Mouse (Mus musculus) hematopoietic stem cell, adult 5-6 weeks (primary cell): ENCODE results near the gene Timp4. TPM values are rescaled to one million over a fixed set of nuclear protein-coding genes. Genes with fewer than 3 reads are reported as not detected.

ENCODE experiments used
- ATAC-seq, 2 experiments: fragments of 125-278 bp in 1 of 2; replicated peaks in 1 of 2; 2 replicates each; pipeline ENCODE4 v1.8.0; 2016 to 2017; ENCODE audit warnings: inconsistent platforms in 2 of 2, mild to moderate bottlenecking in 2 of 2, moderate number of reproducible peaks in 2 of 2, low read depth in 1 of 2, moderate TSS enrichment in 1 of 2; ENCODE audit not compliant: low FRiP score in 2 of 2, poor library complexity in 2 of 2, severe bottlenecking in 2 of 2, insufficient read depth in 1 of 2, low TSS enrichment in 1 of 2
- total RNA-seq: library from RNA; stranded (forward); fragments of 172-1452, 232-1000 nt; gene quantifications from 2 replicates; pipeline ENCODE4 v1.2.3, GENCODE M21; 2017

The Timp4 gene
- total RNA-seq, 1 experiment from 2014 or later: not detected

DNA sequence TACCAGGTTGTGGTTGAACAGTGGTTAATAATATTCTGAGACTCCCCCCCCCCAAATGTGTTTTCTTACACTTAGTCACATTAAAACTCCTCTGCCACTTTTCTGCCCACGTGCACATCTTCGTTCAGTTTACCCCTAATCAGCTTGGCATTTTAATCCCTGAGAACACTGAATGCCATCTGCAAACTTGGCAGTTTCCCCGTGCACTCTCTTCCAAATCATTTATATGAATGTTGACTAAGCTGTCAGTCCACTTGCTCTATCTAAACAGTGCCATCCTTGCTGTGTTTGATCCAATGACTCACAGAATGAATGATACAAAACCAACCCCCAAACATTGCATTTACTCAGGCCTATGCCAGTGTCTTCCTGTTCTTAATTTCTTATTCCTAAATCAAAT, 26.5 kb downstream of the Timp4 start:
- no peak for ATAC-seq

DNA sequence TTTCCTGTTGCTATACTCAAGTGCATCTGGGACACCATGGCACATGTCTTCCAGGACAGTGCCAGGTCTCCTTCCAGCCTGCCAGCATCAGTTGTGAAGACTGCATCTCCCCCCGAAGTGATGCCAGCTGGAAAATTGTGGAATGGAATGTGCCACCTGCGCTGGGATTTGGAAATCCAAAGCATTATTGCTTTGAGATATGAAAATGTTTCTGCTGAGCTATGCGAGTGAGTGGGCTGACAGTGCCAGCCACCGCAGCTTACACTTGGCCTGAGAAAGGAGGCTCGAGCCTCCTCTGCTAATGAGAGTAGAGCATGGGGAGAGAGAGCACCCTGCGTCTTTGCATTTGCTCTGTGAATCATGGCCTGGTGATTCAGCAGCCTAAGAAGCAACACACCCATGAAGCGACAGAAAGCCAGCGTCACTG, 30.8 kb downstream of the Timp4 start:
- no peak for ATAC-seq

DNA sequence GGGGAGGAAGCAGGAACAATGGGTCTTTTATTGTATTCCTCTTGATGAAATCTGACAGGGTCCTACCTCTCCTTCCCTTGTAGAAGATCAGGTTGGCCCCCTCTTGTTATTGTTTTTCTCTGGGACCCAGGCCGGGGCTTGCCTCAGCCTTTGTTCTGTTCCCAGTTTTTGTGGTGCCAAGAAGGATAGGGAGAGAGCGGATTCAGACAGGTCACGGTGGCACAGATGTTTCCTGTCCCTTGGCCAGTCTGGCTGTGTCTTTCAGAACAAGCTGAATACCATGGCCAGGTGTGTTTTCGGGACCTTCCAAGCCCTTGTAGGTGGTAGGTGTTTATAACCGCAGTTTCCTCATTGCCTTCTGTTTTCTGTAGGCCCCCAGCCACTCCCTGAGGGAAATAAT, 38.9 kb downstream of the Timp4 start:
- ATAC-seq: 0 out of 4 replicates have a peak, but pooled peaks of 1 of the 2 experiments have one; percentile 22

DNA sequence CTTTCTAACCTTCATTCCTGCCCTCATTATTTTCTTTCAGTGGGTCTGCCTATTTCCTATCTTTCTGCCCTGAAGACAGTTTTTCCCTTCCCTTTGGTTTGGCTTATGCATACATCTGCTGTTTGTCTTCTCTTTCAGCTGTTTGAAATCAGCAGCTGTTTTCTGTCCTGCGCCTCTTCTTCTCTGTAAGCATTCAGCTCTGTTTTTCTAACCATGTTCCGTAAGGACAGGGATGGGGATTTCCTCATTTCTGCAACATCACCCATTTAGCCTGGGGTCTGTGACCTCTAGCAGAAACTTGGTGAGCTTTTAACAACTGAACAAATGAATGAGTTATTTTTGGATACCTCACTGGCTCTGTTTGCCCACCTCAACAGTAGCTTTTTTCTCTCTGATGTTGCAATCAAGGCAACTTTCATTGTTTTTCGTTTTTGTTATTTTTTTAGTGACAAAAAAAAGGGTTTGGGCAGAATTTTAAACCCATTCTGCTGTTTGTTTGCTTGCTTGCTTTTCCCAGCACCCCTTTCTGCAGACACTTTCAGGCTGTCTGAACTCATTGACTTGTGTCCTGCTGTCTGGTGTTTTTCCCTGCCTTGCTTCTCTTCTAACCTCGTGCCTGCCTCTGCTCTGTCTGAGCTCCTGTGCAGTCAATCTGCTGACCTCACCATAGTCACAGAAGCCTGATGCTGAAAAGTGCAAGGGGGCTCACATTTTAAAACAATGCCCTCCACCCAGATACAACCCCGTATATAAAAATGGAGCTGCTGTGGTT, 39.7 kb downstream of the Timp4 start:
- no peak for ATAC-seq

DNA sequence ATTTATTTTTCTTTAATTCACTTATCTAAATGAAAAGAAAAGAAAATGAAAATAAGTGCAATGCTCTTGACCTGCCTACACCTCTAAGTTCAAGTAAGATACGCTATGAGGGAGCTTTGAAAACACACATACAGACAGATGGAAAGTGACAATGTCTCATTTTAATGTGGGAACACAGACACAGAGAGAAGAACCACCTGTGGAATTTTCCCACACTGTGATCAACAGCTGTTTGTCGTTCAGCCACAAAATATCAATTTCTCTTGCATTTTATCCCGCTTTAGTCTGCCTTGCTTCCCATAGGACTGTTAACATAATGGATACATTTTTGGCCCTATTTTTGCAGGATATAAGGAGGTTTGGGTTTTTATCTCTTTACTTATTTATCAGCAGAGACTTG, 41.2 kb downstream of the Timp4 start:
- no peak for ATAC-seq

DNA sequence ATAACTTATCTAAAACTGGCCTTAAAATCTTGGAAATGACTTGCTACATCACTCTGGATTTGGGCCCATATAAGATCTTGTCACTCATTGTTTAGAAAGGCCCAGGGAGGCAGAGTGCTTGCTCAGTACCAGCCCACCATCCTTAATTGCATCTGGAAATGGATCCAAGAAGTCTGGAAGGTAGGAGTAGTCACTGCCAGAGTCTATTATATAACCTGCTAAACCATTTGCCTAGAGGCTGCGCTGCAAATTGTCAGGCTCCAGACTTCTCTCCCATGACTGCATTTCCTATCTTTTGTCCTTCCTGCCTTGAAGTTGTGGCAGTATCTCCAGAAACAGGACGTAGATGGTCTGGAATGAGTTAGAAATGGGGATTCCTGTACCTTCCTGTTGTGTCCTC, 41.8 kb downstream of the Timp4 start:
- no peak for ATAC-seq

DNA sequence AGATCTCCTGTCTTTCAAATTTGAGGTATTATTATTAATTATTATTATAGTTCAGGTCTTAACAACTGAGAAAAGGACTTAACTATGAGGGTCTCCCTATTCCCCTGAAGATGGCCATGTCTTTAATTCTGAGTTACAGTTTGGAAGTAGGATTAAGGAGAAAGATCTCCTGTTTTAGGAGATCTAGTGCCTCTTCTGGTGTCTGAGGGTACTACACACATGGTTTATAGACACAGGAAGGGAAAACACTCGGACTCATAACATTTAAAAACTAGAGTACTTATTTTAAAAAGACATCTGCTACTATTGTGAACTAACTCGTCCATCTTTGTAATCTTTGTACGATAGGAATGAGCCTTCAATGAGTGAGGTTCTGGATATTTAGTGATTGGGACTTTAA, 49.0 kb downstream of the Timp4 start:
- ATAC-seq: no peak

DNA sequence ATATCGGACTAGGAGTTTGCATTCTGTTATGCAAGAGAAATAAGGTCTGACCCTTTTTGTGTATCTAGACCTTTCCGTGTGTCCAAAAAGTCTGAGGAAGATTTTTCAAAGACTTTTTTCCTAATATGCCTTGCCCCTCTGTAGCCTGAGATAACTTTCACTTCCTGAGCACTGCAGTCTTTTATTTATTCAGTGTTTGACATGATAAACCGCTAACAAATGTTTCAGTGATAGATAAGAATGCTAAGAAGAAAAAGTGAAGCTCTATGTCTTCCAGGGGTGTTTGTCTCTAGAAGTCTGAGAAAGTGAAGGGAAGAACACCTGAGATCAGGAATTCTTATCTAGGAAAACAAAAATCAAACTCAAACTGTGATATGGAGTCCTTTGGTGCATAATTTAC, 51.3 kb downstream of the Timp4 start:
- no peak for ATAC-seq

Other genes with a start within 250 kb of the Timp4 start
- gene Tamm41, start 214.3 kb downstream of the Timp4 start, total RNA-seq: 31.2 and 53.1 TPM in 2 replicates
- gene Syn2, start 117.3 kb downstream of the Timp4 start, total RNA-seq: not detected in 2 replicates
- not detected in 2 replicates for gene Gm17482, start 24.9 kb downstream of the Timp4 start, total RNA-seq
- gene Pparg, start 108.7 kb upstream of the Timp4 start, total RNA-seq: 0.50 and 2.0 TPM in 2 replicates